Mouse (Mus musculus): ENCODE measurements around the gene Olfr801.

DNA sequence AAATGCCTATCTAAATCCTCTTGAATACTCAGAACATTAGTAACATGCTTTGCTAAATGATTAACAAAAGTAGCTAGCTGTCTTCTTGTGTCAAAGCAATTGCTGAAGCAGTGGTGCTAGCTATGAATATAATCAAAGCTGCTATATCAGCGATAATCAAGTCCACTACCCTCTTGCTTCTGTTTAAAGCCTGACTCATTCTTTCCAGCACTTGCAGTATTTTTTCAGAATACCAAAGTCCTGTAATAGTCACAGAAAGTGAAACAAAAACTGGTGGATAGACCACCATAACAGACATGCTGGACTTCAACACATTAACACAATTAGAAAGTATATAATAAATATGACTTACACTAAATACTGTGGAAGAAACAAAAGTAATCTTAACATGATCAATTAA, 21.9 kb downstream of the Olfr801 start:
- no peak for TF ChIP-seq CTCF (IDR thresholded peaks at IDR 0.05; ENCODE audit: extremely low read depth, insufficient read depth, insufficient read length, insufficient replicate concordance)
- no peak for TF ChIP-seq POLR2A (IDR thresholded peaks at IDR 0.05; ENCODE audit: low read depth, low read length)

All from spleen, adult 2 months (tissue).